Mouse (Mus musculus) erythroblast, embryonic 14.5 days (primary cell): Measurements from ENCODE around the gene Cttnbp2nl.

Experiments used
- GATA1 ChIP-seq: IDR thresholded peaks from 2 replicates; pipeline ENCODE4 v1.6.1; 2012; ENCODE audit warnings: low read length, inconsistent platforms, mixed read lengths
- TAL1 ChIP-seq: IDR thresholded peaks from 3 replicates; pipeline ENCODE4 v1.6.1; 2012; ENCODE audit warnings: low read length, inconsistent platforms, mixed read lengths

GRCm38 (mm10) chr3:104965070-104965855 is 87.7 kb downstream of the Cttnbp2nl start:
- TF ChIP-seq TAL1 (no peak), GATA1 (no peak)
